Mouse (Mus musculus) liver, postnatal 0 days (tissue): ENCODE results near the gene Gdf9.
A peak's percentile ranks its signal among the peaks of the same experiment; 100 is the strongest.

ENCODE experiments used
- CTCF ChIP-seq: sonication (generic); IDR thresholded peaks from 2 replicates; pipeline ENCODE4 v1.5.1; 2016; ENCODE audit warnings: antibody characterized with exemption, low read depth
- EP300 ChIP-seq: IDR thresholded peaks from 2 replicates; pipeline ENCODE4 v1.6.1; 2016; ENCODE audit warnings: antibody characterized with exemption, low read depth, mild to moderate bottlenecking

DNA sequence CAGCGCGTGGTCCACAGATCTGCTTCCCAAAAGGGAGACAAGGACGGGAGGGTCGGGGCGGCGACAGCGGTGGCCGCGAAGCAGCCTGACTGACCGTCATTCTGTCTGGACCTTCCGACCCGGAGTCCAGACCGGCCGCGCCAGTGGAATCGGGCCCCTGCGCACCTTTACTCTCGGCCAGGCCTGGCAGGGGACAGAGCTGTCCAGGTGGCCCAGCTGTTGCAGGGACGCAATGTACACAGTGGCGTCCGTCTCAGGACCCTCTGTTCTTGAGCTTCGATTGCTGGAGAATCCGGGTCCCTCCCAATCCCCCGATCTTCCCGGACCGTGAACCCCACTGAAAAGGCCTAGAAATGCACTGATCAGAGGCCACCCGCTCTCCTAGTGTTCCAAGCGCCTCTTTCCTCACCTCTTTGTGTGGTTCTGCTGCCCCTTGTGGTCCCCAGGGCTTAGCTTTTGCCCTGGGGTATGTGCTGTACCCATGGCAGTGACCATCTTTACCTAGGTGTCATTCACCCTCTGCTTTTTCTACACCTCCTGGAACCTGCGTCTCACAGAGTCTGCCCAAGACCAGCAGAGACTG, 26.6 kb downstream of the Gdf9 start:
- TF ChIP-seq CTCF, result peak; percentile 47
- no peak for TF ChIP-seq EP300
